Mouse (Mus musculus) small intestine, adult 2 months (tissue): ENCODE measurements at regions not wholly inside any gene's neighbourhood (a gene's known extent, or its start where the extent isn't known, plus 50 kb on each side); places are given as distances from the start of the nearest gene placed in this dataset.

Experiments
- CTCF ChIP-seq: fragments of 200-500 bp; IDR thresholded peaks from 2 replicates; pipeline ENCODE4 v1.5.1; 2012; ENCODE audit warnings: low read depth, mild to moderate bottlenecking, control low read depth, inconsistent platforms, low read length, moderate library complexity, mixed read lengths; ENCODE audit not compliant: insufficient replicate concordance, insufficient read length; ENCODE audit errors: extremely low read depth
- POLR2A ChIP-seq: fragments of 200-500 bp; IDR thresholded peaks from 2 replicates; pipeline ENCODE4 v1.6.1; 2012; ENCODE audit warnings: low read depth, mild to moderate bottlenecking, control low read depth, inconsistent platforms, low read length, moderate library complexity

- no peak for TF ChIP-seq CTCF
- TF ChIP-seq POLR2A: no peak
Observed at GRCm38 (mm10) chr11:17657720-17658119, 296.0 kb downstream of the Etaa1 start.
